Mouse (Mus musculus): ENCODE data around the gene Dnaja2.

The Dnaja2 gene

DNA sequence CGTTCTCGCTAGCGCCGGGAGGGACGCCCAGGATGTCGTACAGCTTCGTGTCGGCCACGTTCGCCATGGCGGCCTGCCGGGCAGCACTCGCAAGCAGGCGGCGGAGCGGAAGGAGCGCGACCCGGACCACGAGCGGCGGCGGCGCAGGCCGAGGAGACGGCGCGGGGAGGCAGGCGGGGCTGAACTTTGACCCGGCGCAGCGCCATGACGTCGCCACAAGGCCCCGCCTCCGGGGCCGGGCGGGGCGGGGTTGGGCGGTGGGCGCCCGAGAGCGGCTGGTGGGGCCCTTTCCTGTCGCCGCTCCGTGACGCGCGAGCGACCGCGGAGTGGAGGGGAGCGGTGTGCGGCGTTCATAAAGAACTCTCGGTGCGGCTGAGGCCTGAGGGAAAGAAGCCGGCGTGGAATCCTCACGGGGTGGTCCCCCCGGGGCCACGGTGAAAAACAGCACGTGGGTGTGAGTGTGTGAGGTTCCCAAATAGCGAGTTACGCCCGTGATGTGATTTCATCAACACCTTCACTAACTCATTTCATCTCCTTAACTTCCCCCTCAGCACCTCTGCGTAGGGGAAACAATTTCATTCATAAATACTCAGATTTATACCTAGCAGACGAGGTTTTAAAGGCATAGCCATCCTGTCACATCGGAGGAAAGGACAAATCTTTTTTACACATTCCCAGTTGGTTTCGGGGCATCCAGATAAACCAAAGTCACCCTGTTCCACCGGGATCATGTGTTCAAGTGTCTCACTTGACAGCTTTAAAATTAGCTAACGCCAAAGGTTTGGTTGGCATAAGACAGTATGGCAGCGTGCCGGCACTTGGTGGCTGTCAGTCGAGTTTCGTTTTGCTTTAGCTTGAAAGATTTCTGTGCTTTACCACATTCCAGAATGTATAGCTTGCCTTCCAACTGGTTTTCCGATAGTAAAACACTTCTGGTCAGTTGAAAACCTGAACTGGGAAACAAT lies at the start of gene Dnaja2:
Gene Dnaja2, minus strand, starts transcription at position 164 of the 965 bp plus-strand sequence.
- peak; percentile 87 to 94 for DNase-seq (ENCODE audit: low spot score in 2 of 2)

DNA sequence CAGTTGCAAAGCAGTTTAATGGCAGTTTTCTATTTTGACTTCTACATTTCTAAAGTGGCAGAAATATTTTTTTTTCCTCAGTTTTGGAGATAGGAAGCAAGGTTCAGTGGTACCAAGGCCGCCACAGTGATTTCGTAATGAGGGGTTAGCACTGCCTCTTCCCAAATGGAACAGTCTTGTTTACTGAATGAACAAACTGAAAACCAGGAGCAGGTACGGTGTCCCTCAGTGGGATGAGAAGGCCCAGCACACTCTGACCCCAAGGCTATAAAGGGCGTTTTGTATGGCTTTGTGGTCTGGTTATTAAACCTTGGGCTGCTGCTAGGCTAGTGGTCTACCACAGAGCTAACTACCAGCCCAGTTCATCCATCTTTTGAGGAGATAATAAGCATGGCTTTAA lies 49.1 kb upstream of the Dnaja2 start:
- no peak for DNase-seq (ENCODE audit: low spot score in 2 of 2)

DNA sequence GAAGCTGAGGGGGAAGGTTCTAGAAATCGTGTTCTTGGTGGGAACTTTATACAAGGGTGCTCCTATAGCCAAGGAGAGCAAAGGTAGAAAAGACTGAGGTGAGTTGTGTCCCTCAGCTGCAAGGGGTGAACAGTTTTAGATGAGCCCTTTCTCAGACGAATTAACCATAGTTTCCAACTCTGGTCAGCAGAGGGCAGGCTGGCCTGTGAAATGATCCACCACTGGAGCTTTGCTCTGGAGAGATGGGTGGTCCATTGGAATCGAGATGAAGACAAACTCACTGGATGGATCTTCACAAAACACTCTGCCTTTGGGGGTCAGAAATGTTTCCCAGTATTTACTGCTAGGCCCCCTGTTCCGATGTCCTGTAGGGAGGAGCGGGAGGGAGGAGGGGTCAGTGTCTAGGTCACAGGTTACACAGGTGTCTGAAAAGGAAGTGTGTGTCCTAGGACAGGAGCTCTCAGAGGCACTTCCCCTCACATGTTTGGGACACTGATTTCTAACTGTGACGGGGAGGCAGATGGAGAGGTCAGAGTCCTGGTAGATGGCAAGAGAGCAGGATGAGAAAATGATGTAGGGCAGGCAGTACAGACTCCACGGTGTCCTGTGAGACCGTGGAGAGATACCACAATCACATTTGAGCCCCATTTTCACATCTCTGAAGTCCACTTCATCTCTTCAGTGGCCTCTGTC lies 48.2 kb upstream of the Dnaja2 start:
- no peak for DNase-seq (ENCODE audit: low spot score in 2 of 2)

DNA sequence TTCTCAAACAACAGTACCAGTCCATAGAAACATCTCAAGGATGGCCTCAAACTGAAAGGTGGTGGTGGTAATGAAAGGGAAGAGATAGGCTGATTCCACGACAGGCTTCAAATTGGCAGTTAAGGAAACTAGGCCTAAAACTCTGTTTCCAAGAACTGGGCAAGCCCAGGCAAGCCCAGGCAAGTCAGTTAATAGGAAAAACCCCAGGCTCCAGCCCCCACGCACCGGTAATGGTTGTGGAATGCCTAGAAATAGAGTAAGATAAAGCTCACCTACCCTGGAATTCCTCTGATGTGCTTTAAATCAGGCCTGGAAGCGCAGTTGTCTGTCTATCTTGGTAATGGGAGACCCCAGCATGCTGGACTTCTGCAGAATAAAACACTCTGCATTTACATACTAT lies 47.6 kb upstream of the Dnaja2 start:
- no peak for DNase-seq (ENCODE audit: low spot score in 2 of 2)

DNA sequence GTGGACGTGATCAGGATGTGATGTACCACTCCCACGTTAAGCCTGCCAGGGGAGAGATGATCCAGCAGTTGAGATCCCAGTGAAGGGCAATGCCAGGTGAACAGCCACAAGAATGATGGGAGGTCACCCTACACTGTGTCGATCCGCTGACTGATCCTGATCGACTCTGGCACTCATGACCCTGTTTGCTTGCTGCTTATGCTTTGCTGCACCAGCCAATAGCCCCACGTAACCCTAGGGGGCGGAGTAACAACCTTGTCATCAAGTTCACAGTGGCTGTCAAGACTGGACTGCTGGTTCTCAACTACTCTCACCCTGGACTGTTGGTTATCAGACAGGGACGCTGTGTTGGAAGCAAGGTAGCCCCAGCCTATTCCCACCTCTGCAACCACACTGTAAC lies 46.6 kb upstream of the Dnaja2 start:
- DNase-seq (ENCODE audit: low spot score in 2 of 2): no peak

DNA sequence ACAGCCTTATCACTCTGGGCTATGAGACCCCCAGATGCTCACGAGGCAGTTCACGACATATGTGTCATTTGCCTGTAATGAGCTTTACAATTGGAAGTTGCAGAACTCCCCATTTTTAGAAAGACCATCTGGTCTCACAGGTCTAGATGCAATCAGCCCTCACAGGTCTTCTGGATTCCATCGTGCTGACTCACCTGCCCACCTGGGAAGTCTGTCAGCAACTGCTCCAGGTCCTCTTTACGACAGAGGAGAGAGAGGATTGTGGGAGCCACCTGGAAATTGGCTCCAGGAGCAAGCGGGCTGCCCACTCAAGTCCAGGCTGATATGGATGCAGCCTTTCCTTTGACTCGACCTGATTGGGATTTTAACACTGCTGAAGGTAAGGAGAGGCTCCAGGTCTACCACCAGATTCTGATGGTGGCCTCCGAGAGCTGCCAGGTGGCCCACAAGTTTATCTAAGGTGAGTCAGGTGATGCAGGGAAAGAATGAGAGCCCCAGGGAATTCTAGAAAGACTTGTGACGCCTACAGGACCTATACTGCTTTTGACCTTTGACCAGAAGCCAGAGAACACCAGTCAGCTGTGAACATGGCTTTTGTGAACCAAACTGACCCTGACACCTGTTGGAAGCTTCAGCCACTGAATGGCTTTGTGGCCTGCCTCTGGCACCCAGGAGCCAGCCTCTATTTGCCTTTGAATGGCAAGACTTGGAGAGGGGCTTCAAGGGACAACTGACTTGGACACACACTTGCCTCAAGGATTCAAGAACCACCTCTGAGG lies 42.5 kb upstream of the Dnaja2 start:
- no peak for DNase-seq (ENCODE audit: low spot score in 2 of 2)

DNA sequence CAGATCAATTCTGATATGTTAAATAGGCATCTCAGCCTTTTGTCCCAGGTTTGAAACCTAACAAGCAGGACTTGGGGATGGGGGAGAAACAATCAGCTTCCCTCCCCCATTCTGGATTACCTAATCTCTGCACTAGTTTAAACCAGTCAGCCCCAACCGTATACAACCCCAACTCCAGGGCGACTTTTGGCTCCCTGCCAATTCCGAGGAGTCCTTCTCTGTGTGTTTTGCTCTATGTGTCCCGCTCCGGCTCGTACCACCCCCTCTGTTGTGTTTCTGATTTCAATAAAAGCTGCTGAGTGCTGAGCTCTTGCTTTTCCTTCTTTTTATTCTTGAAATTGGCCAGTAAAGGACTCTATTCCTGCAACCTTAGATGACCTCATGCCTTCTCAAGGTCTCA lies 40.2 kb upstream of the Dnaja2 start:
- DNase-seq (ENCODE audit: low spot score in 2 of 2): no peak

DNA sequence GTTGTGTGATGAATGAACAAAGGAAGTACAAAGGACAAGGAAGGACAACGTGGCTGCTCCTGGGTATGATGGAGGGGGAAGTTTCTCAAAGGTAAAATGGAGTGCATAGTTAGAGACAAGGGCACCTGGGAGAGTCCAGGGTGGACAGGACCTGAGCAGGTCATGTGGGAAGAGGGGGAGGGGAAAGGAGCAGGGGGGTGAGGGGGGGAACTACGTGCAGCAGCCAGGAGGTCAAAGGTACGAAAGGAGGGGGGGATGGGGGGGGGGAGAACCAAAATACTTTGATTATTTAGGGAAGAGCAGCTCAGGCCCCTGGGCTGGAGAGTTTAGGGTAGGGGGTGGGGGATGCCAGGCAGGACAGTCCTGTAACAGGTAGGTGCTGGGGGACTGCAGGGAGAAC lies 39.8 kb upstream of the Dnaja2 start:
- DNase-seq (ENCODE audit: low spot score in 2 of 2): no peak

DNA sequence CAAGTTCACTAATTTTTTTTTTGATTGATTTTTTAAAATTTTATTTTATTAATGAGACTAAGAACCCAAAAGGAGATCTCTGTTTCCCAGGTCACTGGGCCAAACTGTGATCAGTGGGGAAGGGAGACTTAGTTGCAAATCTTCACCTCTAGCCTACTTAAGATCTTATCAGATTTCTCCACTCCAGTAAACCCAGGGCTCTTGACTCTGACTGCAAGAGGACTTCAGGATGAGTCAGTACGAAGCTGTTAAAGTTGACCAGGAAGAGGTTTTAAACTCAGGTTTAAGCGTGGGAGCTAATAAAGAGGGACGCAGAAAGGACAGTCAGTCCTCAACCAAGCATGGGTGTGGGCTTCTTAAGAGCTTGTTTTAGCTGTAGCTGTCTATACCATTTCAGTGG lies 38.2 kb upstream of the Dnaja2 start:
- DNase-seq (ENCODE audit: low spot score in 2 of 2): no peak

DNA sequence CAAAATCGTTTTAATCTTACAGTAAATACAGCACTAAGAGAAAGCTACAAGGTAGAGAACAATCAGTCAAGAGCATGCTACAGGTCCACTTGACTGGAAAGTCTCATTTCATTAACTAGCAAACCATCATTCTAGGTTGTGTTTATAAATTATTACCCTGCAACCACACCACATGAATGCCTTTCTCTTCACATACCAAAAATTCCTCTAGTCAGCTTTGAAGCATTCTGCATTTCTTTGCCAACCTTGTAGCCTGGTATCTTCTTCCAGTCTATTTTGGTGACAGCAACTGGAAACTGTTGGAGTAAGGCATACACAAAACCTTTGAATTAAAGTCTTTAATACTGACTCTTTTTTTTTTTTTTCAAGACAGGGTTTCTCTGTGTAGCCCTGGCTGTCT lies 36.4 kb upstream of the Dnaja2 start:
- no peak for DNase-seq (ENCODE audit: low spot score in 2 of 2)

DNA sequence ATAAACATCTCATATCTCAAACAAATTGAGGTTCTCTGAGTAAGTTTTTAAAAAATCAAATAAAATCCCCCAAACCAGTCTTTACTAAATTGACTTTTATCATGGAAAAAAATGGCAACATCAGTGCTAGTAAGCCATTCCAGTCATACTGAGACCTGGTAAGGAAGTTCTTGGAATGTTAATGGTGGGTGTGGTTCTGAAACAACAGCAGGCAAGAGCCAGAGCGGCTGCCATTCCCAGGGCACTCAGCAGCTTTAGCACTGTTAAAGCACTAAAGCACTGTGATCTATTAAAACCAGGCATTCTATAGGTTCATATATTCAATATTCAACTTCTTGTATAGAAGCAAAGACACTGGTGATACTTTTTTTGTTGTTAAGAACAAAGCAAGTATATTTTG lies 35.1 kb upstream of the Dnaja2 start:
- DNase-seq (ENCODE audit: low spot score in 2 of 2): no peak

DNA sequence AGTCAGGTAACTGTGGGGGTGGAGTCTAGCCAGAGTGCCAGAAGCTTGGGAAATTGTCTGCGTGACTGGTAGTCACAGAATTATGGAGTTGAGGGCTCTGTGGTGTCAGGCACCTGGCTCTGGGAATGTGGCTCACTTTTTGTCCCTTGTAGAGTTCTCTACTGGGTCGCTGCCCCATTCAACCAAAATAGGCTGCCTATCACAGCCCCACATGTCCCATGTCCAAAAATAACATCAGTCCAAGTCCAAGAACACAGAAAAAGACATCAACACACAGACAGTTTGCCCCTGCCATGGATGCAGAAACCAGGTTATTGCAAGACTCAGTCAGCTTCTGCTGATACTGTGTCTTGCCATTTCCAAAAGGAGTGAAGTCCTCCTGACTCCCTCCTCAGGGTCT lies 33.5 kb upstream of the Dnaja2 start:
- no peak for DNase-seq (ENCODE audit: low spot score in 2 of 2)

DNA sequence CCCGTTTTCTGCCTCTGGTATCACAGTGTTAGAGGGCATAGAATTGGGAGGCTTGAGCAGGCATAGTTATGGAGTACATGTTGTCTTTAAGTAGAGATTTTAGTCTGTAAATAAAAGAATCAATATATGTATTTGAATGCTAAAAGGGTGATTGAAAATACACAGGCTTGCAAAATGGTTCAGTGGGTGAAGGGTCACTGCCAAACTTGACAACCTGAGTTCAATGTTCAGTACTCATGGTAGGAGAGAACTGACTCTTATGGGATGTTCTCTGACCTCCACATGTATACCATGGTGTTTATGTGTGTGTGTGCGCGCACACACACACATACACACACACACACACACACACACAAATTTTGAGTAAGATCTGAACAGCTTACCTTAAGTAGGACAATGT lies 22.5 kb upstream of the Dnaja2 start:
- DNase-seq (ENCODE audit: low spot score in 2 of 2): no peak

DNA sequence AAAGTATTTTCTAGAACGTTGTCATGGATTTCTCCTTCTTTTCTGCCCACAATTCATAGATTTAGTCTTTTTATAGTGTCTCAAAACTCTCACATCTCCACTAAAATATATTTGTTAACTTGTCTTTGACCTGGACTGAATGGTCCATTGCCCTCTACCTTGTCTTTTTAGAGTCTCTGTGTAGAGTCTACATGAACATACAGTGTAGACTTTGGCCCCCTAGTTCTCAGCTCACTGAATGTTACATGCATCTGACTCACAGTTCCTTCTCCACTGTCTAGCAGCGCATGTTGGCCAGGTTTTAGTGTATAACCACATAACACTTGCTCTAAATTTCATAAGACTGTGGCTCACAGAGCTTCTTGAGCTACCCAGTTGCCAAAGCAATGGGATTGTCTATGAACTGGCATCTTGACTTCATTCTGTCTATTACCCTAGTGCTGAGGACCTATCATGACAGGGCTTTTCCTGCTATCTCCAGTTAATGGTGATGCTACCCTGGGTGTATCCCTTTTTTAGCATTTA lies 18.9 kb upstream of the Dnaja2 start:
- no peak for DNase-seq (ENCODE audit: low spot score in 2 of 2)

DNA sequence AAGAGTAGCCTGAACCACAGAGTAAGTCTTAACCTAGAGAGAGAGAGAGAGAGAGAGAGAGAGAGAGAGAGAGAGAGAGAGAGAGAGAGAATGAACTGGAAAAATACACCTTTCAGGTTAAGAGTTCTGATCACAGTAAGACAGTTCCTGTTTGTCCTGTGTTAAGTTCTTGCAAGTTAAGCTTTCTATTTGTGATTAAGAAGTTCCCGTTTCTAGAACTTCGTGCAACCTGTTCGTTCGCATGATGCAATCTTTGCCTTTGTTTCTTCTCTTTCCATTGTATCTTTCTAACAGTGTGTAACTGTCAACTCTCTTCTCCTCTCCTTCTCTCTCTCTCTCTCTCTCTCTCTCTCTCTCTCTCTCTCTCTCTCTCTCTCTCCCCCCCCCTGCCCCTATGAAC lies 15.3 kb upstream of the Dnaja2 start:
- no peak for DNase-seq (ENCODE audit: low spot score in 2 of 2)

DNA sequence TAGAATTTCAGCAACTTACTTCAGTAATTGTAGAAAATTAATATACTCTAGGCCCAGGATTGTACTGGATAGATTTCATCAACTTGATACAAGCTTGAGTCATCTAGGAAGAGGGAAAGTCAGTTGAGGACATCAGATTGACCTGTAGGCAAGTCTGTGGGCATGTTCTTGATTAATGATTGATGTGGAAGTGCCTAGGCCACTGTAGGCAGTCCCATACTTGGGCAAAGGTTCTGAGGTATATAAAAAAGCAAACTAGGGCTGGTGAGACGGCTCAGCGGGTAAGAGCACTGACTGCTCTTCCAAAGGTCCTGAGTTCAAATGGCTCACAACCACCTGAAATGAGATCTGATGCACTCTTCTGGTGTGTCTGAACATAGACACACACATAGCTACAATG lies 12.7 kb upstream of the Dnaja2 start:
- no peak for DNase-seq (ENCODE audit: low spot score in 2 of 2)

DNA sequence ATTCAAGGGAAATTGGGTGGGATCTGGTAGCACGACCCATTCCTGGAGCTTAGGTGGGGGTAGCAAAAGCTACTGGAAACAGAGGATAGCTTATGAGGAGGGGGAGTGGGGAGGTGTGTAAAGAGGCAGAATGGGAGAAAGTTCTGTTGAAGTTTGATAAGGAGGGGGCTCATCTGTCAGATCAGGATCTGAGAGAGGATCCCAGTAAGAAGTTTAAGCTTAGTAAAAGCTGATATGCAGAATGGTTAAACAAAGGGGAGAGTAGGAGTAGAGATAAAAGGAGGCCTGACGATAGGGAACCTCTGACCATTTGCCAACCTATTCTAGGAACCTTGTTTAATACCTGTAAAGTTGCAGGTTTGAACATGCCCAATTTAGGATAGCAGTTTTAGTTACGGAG lies 10.0 kb upstream of the Dnaja2 start:
- DNase-seq (ENCODE audit: low spot score in 2 of 2): no peak

DNA sequence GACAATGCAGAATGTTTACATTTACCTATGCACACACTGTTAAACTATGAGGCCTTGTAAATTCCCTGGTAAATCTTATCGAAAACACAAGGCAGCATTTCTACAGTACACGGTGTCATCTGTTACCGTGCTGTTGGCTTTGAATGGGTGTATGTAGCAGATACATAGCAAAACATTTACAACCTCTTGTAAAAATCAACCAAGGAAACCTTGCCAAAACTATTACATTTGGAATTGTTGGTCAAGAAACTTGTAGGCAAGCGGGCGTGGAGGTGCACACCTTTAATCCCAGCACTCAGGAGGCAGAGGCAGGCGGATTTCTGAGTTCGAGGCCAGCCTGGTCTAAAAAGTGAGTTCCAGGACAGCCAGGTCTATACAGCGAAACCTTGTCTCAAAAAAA lies 8.2 kb upstream of the Dnaja2 start:
- DNase-seq (ENCODE audit: low spot score in 2 of 2): no peak

DNA sequence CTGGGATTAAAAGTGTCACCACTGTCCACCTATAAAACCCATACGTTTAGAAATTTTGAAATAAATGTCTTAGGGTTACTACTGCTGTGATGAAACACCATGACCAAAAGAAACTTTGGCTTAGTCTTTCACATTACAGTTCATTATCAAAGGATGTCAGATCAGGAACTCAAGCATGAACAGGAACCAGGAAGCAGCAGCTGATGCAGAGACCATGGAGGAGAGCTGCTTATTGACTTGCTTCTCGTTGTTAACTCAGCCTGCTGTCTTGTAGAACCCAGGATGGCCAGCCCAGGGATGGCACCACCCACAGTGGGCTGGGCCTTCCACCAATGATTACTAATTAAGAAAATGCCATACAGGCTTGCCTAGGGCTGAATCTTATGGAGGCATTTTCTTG lies 4.8 kb upstream of the Dnaja2 start:
- no peak for DNase-seq (ENCODE audit: low spot score in 2 of 2)

DNA sequence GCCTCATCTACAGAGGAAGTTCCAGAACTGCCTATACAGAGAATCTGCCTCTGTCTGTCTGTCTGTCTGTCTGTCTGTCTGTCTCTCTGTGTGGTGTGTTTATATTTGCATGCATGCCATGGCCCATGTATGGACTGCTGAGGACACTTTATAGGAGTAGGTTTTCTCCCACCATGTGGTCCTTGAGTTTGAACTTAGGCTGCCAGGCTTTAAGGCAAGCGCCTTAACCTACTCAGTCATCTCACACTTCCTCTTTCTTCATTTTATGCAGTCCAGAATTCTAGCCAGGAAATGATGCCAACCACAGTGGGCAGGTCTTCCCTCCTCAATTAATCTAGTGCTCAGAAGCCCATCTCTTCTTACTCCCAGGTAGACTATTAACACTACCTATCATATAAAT lies 4.1 kb upstream of the Dnaja2 start:
- no peak for DNase-seq (ENCODE audit: low spot score in 2 of 2)

DNA sequence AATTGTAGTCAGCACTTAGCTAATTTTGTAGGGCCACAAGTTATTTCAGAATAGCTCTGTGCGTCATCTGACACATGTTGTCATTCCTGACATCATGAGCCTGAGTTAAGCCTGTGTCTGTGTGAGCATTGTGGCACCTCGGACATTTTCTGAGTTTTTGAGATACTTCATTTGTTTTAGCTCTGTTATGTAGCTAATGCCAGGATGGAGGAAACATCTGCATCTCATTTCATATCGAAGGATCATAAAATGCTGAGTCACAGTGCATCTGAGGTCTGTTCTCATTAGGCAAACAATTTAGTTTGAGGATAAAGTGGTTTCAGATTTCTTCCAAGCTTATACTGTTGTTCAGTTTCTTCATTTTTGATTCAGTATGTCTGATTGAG lies 2.5 kb upstream of the Dnaja2 start:
- no peak for DNase-seq (ENCODE audit: low spot score in 2 of 2)

DNA sequence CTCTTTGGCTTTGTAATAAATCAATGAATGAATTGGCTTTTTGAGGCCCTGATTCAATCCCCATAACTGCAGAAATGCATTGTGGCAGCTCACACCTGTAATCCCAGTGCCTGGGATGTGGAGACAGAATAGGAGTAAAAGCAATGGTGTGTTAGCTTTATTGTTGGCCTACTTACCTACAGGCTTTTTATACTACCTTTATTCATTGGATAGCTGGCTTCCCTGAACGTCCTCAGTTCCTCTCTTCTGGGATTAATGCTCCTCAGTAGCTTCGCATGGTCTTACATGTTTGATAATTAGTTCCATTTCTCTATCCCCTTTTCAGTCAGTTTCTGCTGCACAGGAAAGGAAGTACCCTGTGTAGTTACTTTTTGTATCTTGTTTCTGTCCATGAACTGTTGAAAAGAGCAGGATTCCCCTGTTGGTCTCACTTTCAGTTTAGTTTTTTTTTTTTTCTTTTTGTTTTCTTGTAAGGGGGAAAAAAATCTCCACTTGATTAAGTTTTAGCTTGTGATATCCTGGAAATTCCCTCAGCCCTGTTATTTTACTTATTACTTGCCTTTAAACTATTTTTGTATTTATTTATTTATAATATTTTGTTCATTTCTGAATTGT lies 1.9 kb upstream of the Dnaja2 start:
- DNase-seq (ENCODE audit: low spot score in 2 of 2): no peak

Measured in spleen, postnatal 4 days (tissue).